Mouse (Mus musculus): ENCODE data around the gene Gm20388.

Gene Gm20388

DNA sequence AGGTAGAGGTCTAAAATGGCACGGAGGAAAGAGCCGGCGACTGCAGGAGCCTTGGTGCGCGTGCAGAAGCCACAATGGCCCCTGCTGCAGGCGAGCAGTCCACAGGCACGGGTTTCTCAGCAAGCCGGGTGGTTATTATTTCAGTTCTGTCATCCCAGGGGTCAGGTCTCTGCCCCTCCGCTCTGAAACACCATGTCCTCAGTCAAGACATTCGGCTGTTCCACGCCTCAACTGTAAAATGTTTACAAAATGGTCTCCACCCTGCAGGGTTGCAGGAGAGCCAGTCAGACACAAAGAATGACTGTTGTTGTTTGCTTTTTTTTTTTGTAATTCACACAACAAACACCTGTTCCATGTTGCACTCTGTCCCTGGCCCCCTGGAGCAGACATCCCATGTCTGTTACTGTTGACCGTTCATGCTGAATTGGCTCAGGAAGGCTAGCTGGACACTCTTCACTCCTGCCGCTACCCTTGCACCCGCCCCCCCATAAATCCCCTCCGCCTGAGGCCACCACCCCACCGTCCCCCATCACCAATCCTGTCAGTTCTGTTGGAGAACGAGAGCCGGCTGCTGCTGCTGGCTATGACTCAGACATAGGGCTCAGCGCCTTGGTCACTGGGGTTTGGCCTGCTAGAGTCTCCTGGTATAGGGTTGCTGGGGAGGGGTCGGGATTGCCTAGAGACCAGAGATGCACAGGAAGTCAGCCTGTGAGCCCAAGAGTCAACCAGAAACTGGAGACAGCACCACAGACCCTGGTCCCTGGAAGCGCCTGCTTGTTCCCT, 350.9 kb downstream of the Gm20388 start:
- DNase-seq (ENCODE audit: low spot score) = peak; percentile 68

DNA sequence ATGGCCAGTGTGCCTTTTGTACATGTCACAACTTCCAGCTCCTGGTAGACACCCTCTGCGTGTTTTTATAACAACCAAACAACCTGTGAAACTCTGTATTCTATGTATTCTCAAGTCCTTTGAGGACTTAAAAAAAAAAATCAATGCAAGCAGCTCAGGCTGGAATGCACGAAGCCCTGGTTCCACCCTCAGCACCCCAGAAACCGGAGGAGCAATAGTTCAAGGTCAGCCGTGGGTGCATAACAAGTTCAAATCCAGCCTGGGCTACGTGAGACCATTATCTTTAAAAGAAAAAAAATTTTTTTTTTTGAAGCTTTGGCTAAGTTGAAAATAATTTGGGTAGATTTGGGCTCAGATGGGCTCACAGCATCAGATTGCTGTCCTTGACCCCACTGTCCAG, 353.2 kb downstream of the Gm20388 start:
- no peak for DNase-seq (ENCODE audit: low spot score)

DNA sequence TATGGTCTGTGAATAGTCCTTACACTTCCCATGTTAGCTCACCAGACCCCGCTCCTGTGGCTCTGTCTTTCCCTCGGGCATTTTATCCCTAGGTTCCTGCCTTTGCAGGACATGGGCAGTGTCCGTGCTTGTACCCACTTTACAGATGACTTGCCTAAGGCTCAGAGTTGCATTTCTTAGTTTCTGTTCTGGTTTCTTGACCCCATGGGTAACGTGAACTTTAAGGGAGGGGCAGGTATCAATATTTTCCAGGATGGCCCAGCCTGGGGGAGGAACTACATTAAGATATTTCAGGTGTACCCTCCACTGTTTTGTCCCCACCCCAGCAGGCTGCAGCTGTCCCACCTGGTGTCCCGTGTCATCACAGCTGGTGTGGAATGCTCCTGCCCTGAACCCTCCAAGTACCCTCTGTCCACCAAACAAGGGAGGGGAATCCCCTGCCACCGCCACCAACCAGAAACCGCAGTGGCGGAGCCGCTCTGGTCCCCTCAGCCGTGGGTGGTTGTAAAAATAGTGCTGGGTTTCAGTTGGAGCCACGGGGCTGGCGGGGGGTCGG, 353.8 kb downstream of the Gm20388 start:
- DNase-seq (ENCODE audit: low spot score) = no peak

DNA sequence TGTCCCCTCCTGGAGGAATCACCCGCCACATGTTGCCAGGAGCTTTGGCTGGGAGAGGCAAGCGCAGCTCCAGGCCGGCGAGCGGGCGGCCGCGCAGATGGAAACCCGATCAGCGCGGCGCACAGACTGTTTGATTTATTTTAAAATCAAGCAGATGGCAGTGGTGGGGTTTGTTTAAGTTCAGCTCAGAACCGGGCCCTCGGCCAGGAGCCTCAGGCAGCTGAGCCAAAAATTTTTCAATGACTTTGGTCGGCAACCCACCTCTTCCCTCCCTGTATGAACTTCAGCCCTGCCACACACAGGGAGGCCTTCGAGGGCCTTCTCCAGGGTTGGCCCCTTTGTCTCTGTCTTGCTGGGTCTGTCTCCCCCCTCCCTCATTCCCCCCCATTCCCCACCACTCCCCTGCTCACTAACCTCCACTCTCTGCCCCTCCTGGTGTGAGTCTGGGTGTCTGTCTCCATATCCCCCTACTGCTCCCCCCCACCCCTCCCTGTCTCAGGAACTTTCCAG, 354.4 kb downstream of the Gm20388 start:
- peak; percentile 75 for DNase-seq (ENCODE audit: low spot score)

DNA sequence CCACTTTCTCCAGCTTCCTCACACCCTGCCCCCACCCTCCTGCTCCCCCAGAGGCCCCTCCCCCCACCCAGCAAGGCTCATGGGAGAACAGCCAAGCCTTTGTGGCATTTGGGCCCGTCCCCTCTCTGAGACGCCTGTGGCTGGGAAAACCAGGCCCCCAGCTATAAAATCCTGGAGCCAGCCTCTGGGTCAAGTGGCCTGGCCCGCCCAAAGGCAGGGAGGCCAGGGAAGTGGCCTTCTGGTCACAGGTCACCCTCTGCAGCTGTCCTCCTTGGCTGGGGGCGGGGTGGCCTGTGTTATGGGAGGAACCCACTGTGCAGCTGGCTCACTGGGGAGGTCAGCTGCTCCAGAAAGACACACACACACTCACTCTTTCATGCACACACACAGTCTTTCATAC, 354.8 kb downstream of the Gm20388 start:
- peak; percentile 87 for DNase-seq (ENCODE audit: low spot score)

DNA sequence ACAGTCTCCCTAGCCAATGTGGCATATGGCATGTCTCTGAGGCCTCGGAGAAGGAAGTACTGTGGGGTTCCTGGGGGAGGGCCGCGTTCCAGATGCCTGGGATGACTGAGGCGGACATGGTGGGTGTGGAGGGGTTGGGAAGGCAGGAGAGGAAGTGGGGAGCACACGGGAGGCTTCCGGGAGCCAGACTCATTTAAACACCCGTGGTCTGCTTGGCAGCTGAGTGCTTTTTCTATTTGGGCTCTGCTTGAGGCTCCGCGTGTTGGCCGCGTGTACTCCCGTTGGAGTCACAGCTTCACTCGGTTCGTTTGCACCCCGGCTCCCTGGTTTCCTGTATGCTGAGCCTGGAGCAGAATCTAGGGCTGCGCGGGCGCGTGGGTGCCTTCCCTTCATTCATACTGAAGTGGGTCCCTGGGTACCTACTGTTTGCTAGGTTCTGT, 357.9 kb downstream of the Gm20388 start:
- no peak for DNase-seq (ENCODE audit: low spot score)

DNA sequence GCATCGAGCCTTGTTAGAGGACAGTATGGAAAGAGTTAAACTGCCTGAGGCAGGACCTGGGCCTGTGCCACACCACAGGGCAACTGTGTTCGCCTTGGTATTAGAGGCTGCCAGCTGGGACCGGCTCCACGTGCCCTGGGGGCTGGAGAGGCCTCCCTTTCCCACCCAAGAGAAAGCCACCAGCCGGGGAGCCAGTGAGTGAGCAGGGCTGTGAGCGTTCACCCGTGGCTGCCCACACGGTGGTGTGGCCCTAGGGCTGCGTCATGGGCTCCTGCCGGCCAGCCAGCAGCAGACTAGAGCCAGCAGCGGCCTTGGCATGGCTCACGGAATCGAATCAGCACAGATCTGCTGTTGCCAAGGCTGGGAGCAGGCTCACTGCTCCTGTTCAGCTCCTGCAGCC, 359.8 kb downstream of the Gm20388 start:
- DNase-seq (ENCODE audit: low spot score) = no peak

DNA sequence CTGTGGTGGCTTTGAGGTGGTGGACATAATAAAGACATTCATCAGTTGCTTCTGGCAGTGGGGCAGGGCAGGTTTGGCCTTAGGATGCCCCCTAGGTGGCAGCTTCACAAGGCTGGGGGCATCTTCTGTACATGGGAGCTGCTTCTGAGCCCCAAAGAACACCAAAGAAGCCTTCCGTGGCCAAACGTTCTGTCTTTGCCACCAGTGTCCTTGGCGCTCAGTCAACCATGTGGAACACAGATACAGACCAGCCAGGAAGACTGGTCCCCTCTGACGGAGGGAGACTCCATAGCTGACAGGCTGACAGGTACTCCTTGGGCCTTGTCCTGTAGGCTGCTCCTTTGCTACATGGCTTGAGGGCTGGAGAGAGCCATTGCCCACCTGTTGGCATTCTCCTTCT, 362.8 kb downstream of the Gm20388 start:
- DNase-seq (ENCODE audit: low spot score) = no peak

DNA sequence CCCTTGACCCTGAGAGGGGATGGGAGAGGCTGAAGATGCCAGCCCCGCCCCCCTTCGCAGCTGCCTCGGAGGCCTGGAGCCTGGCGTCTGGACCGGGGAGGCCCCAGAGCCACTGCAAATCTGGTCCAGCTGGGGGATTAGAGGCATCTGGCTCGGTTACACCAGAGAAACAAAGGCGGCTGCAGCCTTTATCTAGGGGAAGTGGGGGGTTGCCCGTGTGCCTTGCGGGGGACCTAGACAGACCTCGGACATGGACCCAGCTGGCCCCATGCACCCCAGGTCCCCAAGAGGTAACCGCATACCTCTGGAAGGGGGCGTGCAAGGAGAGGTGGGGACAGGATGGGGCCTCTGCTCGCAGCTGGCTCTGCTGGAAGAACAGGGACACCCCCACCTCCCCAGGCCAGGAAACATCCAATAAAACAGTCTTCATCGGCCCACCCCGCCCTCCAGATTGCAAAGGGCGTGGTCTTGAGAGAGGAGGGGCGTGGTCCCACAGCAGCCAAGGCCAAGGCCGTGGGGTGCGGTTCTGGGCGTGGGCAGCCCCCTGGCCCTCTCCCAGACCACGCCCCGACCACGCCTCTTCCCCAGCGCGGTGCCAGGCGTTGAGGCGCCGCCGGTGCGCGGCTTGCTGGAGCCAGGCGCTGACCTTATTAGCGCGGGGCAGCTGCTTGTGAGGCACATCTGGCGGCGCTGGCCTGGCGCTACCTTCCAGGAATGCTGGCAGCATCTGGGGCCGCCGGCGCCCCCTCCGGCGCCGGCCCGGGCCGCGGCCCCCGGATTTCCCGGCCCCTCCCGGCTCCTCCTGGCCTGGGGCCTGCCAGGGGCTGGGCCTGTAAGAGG, 365.6 kb downstream of the Gm20388 start:
- DNase-seq (ENCODE audit: low spot score) = peak; percentile 97

DNA sequence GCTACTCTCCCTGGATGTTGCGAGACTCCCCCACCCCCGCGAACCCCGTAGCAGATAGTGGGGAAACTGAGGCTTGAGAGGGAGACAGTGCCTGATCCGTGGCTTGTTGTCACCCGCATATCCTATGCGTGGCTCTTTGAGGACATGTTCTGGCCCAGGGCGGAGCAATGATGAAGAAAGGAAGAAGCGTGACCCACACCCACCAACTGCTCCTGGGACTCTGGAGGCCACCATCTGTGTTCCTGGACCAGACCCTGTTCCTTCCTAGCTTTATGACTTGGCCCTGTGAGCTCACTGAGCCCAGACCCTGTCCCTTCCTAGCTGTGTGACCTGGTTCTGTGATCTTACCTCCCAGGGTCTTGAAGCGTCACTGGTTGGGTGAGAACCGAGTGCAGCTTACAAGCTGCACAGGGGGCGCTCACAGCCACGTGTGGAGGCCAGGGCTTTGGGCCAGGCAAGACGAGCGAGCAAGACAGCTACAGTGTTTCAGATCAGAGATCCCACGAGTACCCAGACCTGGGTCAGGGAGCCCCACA, 366.3 kb downstream of the Gm20388 start:
- peak; percentile 73 for DNase-seq (ENCODE audit: low spot score)

DNA sequence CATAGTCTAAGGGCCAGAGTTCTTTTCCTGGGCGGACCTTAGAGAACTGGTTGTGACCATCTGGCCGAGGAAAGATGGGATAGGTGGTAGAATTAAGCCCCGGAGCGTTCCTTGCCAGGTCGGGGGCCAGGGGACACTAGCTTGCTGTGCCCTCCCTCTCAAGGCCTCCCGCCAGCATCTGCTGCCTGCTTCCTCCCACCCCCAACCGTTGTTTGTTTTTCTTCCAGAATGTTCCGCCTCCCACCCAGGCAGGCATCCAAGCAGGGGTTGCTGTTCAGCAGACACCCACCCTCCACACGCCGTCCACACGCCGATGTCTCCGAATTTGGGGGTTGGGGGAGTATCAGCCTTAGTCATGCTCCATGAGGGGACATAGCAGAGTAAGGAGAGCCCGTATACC, 367.4 kb downstream of the Gm20388 start:
- no peak for DNase-seq (ENCODE audit: low spot score)

DNA sequence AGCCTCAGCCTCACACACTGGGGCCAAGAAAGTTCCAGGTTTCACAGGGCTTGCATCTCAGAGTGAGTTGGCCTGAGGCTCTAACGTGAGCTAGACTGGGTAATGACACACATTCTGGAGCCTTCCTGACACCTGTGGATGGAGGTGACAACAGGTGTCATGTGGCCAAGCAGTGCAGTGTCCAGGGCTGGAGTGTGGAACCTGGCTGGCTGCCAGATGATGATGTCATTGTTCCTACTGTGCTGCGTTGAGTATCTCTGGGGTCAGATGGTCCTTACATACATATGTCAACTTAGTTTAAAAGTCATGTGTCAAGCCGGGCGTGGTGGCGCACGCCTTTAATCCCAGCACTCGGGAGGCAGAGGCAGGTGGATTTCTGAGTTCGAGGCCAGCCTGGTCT, 368.8 kb downstream of the Gm20388 start:
- no peak for DNase-seq (ENCODE audit: low spot score)

DNA sequence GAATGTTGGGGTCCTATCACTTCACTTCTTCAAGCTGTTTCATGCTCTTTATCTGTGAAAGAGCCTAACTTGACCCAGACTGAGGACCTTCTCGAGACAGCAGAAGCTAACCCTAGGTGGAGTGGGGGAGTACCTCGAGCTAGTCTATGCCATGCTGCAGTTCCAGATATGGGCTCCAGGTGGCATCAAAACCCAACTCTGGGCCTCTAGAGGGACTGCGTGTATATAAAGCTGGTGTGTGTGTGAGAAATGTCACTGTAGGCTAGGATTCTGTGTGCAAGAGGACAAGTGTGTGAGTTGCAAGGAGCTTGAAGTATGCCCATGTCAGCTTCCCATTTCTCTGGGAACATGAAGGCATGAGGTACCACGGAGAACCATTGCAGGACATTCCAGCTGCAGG, 370.8 kb downstream of the Gm20388 start:
- DNase-seq (ENCODE audit: low spot score) = peak; percentile 87

DNA sequence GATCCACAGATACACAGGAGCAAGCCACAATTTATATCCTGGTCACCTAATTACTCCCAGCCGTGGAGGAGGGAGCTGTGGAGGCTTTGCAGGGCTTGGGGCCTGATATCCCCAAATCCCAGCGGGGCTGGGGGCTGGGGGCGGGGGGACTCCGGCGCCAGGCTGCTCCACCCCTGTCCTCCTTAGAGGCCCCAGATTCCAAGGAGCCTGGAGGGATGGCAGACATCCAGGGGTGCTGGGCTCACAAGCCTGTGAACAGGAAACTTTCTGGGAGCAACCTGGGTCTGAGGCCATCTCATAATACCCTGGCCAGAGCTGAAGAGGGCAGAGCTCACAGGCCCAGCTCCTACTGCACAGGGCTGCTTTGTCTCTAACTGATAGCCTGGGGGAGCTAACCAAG, 371.8 kb downstream of the Gm20388 start:
- DNase-seq (ENCODE audit: low spot score) = peak; percentile 49

DNA sequence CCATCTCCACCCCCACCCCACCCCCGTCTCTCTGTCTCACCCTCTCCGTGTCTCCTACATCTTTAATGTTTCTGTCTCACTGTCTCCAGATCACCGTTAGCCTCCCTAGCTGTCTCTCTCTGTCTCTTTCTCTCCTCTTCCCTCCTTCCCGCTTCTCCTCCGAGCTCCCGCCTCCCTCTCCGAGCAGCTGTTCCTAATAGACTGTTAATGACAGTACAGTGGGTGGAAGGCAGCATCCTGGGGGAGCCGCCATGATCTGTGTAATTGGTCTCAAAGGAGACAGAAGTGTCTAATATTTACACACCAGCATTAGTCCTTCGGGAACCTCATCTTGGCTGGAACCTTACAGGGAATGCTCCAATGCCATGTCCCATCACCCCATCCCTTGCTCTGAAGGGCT, 373.6 kb downstream of the Gm20388 start:
- DNase-seq (ENCODE audit: low spot score) = no peak

DNA sequence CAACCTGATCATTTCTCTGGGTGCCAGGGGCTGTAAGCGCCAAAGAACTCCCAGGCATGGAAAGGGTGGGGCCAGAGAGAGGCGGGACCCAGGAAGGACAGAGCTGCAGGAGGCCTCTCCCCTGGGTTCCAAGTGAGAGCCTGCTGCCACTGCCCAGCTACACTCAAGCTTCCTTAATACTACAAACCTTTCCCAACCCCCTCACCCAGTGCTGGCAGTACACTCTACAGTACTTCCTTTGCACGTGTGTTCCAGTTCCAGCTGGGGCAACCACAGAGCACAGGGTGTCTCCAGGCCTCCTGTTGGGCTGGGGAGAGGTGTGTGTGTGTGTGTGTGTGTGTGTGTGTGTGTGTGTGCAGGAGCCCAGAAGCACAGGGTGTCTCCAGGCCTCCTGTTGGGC, 374.4 kb downstream of the Gm20388 start:
- no peak for DNase-seq (ENCODE audit: low spot score)

DNA sequence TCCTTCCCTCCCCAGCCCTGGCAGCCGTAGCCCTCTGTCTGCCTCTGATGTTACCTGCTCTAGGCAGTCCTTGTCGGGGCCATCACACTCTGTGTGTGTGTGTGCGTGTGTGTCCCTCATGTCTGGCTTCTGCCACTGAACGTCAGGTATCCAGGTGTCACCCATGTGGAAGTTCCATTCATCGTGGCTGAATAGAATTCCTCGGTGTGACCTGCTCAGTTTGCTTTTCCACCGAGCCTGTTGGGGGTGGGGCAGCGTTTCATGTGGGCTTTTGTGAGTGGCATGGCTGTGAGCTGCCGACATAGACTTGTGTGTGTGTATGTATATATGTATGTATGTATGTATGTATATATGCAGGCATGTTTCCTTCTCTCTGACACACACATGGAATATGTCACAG, 375.2 kb downstream of the Gm20388 start:
- no peak for DNase-seq (ENCODE audit: low spot score)

DNA sequence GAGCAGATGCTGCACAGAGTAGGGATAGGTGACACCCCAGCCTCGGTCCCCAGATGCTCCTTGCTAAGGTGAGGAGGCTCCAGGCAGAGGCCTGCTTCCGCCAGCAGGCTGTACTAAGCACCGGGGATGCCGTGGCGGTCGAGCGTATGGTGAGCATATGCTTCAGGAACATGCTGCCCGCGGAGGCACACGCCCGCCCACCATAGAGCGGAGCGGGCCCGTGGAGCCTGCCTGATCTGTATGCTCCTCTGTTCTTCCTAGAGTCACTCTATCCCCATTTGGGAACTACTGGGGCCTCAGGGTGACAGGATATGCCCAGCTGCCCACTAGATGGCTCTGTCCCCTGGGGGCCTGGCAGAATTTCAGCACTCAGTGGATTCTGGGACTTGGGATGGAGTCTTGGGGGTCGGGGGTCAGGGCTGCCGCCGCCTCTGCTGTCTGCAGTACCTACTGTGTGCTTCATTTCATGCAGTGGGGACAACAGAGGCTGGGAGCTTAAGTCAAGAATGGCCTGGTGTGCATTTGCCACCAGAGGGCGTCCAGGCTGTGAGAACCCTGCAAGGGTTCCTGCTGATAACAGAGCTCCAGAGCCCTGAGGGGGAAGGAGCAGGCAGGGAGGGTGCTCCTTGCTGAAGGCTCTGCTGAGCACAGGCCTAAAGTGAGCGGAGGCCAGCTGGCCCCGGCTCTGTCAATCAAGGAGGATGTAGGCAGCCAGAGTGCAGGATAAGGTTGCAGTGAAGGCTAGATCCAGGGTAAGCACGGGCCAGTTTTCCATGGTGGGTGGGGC, 377.7 kb downstream of the Gm20388 start:
- peak; percentile 81 for DNase-seq (ENCODE audit: low spot score)

DNA sequence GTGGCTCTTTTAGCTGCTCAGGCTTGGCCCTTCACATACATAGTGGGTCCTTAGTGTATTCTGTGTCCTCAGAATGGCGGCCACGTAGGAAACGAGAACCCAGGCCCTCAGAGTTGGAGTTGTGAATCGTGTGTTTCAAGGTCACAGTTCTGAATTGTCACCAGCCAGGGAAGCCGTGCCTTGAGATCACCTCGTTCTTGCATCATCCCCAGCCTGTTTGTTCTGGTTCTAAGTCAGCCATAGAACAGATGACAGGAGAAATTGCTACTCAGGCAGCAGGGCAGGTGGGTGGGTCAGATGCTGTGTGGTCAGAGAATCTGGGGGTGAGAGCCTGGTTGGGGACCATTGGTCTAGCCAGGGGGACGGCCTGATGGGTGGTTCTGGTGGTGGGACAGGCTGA, 378.6 kb downstream of the Gm20388 start:
- no peak for DNase-seq (ENCODE audit: low spot score)

DNA sequence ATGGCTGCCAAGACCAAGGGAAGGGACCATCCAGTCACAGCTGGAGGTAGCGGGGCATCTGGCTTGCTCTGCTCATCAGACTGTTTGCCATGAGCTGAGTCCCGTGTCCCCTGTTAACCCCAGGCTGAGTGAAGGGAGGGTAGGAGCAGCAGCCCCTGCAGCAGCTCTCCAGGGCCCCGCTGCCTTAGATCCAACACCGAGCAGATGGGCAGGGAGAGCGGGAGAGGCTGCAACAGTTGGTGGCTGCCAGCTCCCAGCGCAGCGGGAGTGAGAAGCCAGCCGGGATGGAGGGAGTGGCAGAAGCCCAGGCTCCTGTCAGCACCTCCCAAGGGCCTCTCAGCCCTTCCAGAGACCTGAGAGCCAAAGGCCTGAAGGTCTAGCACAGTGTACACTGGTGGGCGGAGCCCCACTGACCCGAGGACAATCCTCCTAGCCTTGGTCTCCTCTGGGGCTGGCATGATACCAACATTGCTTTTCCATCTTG, 379.1 kb downstream of the Gm20388 start:
- no peak for DNase-seq (ENCODE audit: low spot score)

DNA sequence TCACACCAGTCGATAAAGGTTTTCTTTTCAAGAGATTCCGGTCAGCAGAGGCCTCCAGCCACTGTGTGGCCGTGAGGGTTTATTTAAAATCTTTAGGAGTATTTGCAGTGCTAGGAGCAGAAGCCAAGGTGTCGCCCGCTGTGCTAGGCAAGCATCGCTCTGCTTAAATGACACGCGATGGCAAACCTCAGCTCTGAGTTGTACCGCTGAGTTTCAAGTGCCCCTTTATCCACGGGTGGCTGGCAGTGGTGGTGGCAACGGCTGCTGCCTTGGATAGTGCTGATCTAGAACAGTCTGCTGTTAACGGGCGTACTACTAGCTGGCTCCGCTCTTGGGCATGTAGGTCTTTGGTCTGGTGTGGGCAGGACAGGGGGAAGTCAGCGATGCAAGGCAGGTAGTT, 380.0 kb downstream of the Gm20388 start:
- DNase-seq (ENCODE audit: low spot score) = no peak

DNA sequence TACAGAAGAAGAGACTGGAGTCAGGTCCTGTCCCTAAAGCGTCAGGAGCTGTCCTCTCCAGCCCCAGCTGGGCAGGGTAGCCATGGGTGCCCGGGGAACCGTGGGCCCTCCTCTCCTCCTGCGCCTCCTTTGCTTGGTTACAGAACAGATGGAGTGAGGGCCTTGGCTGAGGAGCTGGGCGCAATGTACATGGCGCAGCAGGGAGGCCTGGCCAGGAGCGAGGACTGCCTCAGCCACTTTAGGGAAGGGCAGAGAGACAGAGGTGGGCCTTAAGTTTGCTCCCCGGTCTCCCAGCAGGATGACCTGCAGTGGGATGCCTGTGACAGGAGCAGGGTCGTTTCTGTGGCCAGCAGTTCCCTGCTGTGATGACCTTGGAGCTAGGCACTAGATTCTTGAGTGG, 381.0 kb downstream of the Gm20388 start:
- no peak for DNase-seq (ENCODE audit: low spot score)
